Mouse (Mus musculus) ES-Bruce4 (cell line): ENCODE results near the gene Aff3.

ENCODE experiments used
- CTCF ChIP-seq: IDR thresholded peaks from one replicate; pipeline ENCODE4 v1.8.1; 2011; ENCODE audit warnings: low read depth, low read length
- POLR2A ChIP-seq: IDR thresholded peaks from one replicate; pipeline ENCODE4 v1.8.1; 2011; ENCODE audit warnings: low read length; ENCODE audit not compliant: insufficient read depth

GRCm38 (mm10) chr1:38309341-38309740 lies 355.4 kb downstream of the Aff3 start:
- TF ChIP-seq POLR2A (no peak), CTCF (no peak)
